ENCODE assay signal across 1 mouse cellular context in the genomic region with DNA sequence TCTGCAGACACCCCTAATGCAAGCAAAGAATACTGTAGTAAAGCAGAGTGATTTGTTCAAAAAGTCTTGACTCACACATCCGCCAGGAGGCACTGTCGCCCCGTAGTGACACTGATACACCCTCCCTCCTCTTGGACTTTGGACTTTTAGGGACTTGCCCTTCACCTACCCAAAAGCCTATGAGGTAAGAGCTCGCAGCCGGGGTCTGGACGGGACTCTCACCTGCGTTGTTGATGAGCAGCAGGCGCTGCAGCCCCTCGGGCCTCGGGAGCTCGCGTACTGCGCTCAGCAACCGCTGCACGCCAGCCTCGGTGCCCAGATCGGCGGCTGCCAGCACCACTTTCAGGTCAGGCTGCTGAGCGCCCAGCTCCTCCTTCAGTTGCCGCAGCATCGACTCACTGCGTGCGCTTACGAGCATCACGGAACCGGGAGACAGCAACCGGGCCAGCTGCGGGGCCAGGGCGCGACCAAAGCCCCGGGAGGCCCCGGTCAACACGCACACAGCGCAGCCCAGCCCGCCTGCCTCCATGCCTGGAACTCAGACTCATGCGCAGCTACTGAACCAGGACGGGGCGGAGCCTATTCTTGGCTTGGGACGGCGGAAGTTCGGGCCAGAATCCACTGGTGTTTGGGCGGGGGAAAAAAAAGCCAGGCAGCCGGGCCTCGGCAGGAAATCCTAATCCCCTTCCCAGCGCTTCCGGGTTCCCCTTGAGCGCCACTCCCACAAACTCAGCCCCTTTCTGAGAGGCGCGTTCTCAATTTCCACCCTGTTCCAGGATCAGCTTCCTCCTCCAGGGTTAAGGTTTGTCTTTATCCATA.
TF ChIP-seq lines count a peak whose summit lies in the region.

A gene (minus strand): TSS at position 550 of the 819 bp plus-strand sequence.

TF ChIP-seq in MEL, 35 proteins besides CTCF, POLR2A, EP300 and RAD21 (continued from another document):
- TF ChIP-seq MEF2A (IDR thresholded peaks at IDR 0.05; ENCODE audit: extremely low read depth, insufficient replicate concordance, low read depth, low read length, poor library complexity, severe bottlenecking) = no peak
- TF ChIP-seq USF1 (IDR thresholded peaks at IDR 0.05; ENCODE audit: low read depth, low read length) = no peak
- no peak for TF ChIP-seq MAFK (IDR thresholded peaks at IDR 0.05; ENCODE audit: borderline replicate concordance, low read depth, low read length)
- TF ChIP-seq NRF1 (IDR thresholded peaks at IDR 0.05; ENCODE audit: insufficient read depth, low read depth, low read length, poor library complexity, severe bottlenecking) = peak; percentile 75
- TF ChIP-seq BHLHE40 (IDR thresholded peaks at IDR 0.05; ENCODE audit: borderline replicate concordance, low read depth, low read length) = no peak
- peak; percentile 59; the same call in 1 of the 2 replicates for TF ChIP-seq SIN3A (IDR thresholded peaks at IDR 0.05; ENCODE audit: low read length)
